Mouse (Mus musculus) large intestine, adult 2 months (tissue): ENCODE data around the gene Usp21. TPM values are rescaled to one million over a fixed set of nuclear protein-coding genes. Genes with fewer than 3 reads are reported as not detected.

ENCODE experiments used
- polyA plus RNA-seq: library from polyadenylated mRNA; depleted of rRNA; stranded (reverse); fragments of >200 nt; gene quantifications from 2 replicates; pipeline ENCODE4 v1.2.3, GENCODE M21; 2012; rRNA removed

Usp21 gene
- polyA plus RNA-seq, 1 experiment, result 30.0 TPM

Other genes starting within 250 kb of the Usp21 start
- gene Fcgr3, start 223.1 kb downstream of the Usp21 start, polyA plus RNA-seq, result 11.3 and 18.0 TPM in 2 replicates
- 1.8 and 2.0 TPM in 2 replicates for gene Cfap126, start 174.1 kb downstream of the Usp21 start, polyA plus RNA-seq
- gene Sdhc, start 137.4 kb downstream of the Usp21 start, polyA plus RNA-seq, result 308 and 341 TPM in 2 replicates
- 0.29 and 0.30 TPM in 2 replicates for gene Mpz, start 137.3 kb downstream of the Usp21 start, polyA plus RNA-seq
- 23.6 and 25.2 TPM in 2 replicates for gene Pcp4l1, start 91.7 kb downstream of the Usp21 start, polyA plus RNA-seq
- gene Nr1i3, start 74.0 kb downstream of the Usp21 start, polyA plus RNA-seq, result 3.8 and 22.7 TPM in 2 replicates
- gene Tomm40l, start 65.5 kb downstream of the Usp21 start, polyA plus RNA-seq, result 23.1 and 24.0 TPM in 2 replicates
- 0.50 and 1.9 TPM in 2 replicates for gene Apoa2, start 62.9 kb downstream of the Usp21 start, polyA plus RNA-seq
- 56.2 and 58.5 TPM in 2 replicates for gene Fcer1g, start 53.6 kb downstream of the Usp21 start, polyA plus RNA-seq
- gene Adamts4, start 37.6 kb downstream of the Usp21 start, polyA plus RNA-seq, result 1.1 and 2.5 TPM in 2 replicates
- gene Ndufs2, start 36.6 kb downstream of the Usp21 start, polyA plus RNA-seq, result 167 and 181 TPM in 2 replicates
- 70.3 and 80.0 TPM in 2 replicates for gene B4galt3, start 17.7 kb downstream of the Usp21 start, polyA plus RNA-seq
- 21.9 and 34.8 TPM in 2 replicates for gene Ppox, start 6.8 kb downstream of the Usp21 start, polyA plus RNA-seq
- 34.5 and 35.8 TPM in 2 replicates for gene Ufc1, start 7.0 kb upstream of the Usp21 start, polyA plus RNA-seq
- gene Dedd, start 41.2 kb upstream of the Usp21 start, polyA plus RNA-seq, result 44.3 and 50.3 TPM in 2 replicates
- gene Nit1, start 57.7 kb upstream of the Usp21 start, polyA plus RNA-seq, result 46.5 and 54.7 TPM in 2 replicates
- gene Pfdn2, start 57.7 kb upstream of the Usp21 start, polyA plus RNA-seq, result 10.3 and 11.7 TPM in 2 replicates
- 0.14 and 0.18 TPM in 2 replicates for gene Klhdc9, start 72.8 kb upstream of the Usp21 start, polyA plus RNA-seq
- 0.51 and 0.59 TPM in 2 replicates for gene Nectin4, start 82.1 kb upstream of the Usp21 start, polyA plus RNA-seq
- 7.0 and 10.2 TPM in 2 replicates for gene Arhgap30, start 101.0 kb upstream of the Usp21 start, polyA plus RNA-seq
- 80.1 and 86.0 TPM in 2 replicates for gene Usf1, start 123.3 kb upstream of the Usp21 start, polyA plus RNA-seq
- 77.2 and 98.1 TPM in 2 replicates for gene Tstd1, start 130.9 kb upstream of the Usp21 start, polyA plus RNA-seq
- 160 and 191 TPM in 2 replicates for gene F11r, start 149.5 kb upstream of the Usp21 start, polyA plus RNA-seq
- gene Alyref2, start 215.5 kb upstream of the Usp21 start, polyA plus RNA-seq, result 3.8 and 5.1 TPM in 2 replicates
- 2,801 and 3,610 TPM in 2 replicates for gene Itln1, start 247.3 kb upstream of the Usp21 start, polyA plus RNA-seq